Mouse (Mus musculus) kidney, embryonic 14.5 days (tissue): ENCODE measurements around the gene Susd6. TPM values are rescaled to one million over a fixed set of nuclear protein-coding genes. Genes with fewer than 3 reads are reported as not detected.

Source experiments
- ATAC-seq: fragments of 200-750 bp; cut with Nextera tagmentation; 2 replicates; pipeline ENCODE4 v1.8.0; 2017; ENCODE audit warnings: moderate number of reproducible peaks, mild to moderate bottlenecking, moderate TSS enrichment, moderate library complexity; ENCODE audit not compliant: low FRiP score, low TSS enrichment
- H3K27ac ChIP-seq: fragments of 300-500 bp; sonication (generic); 2 replicates; pipeline ENCODE4 v1.5.1; 2014; ENCODE audit warnings: low read depth, mild to moderate bottlenecking, low read length, moderate library complexity, mixed read lengths
- H3K27me3 ChIP-seq: fragments of 300-500 bp; sonication (generic); 2 replicates; pipeline ENCODE4 v1.6.1; 2014; ENCODE audit warnings: mild to moderate bottlenecking, low read length; ENCODE audit not compliant: control insufficient read depth, insufficient read depth
- H3K36me3 ChIP-seq: fragments of 300-500 bp; sonication (generic); 2 replicates; pipeline ENCODE4 v1.6.1; 2014; ENCODE audit warnings: low read length, mixed read lengths; ENCODE audit not compliant: control insufficient read depth, insufficient read depth
- H3K4me1 ChIP-seq: fragments of 300-500 bp; sonication (generic); 2 replicates; pipeline ENCODE4 v1.6.1; 2014; ENCODE audit warnings: low read length, mixed read lengths; ENCODE audit not compliant: control insufficient read depth, insufficient read depth
- H3K4me2 ChIP-seq: fragments of 300-500 bp; sonication (generic); replicated peaks from 2 replicates; pipeline ENCODE4 v1.6.1; 2014; ENCODE audit warnings: low read depth, mild to moderate bottlenecking, low read length
- H3K4me3 ChIP-seq: fragments of 300-500 bp; sonication (generic); 2 replicates; pipeline ENCODE4 v1.5.1; 2014; ENCODE audit warnings: mild to moderate bottlenecking, low read length
- H3K9ac ChIP-seq: fragments of 300-500 bp; sonication (generic); 2 replicates; pipeline ENCODE4 v1.6.1; 2014; ENCODE audit warnings: low read depth, mild to moderate bottlenecking, low read length, moderate library complexity
- H3K9me3 ChIP-seq: fragments of 300-500 bp; sonication (generic); 2 replicates; pipeline ENCODE4 v1.6.1; 2016; ENCODE audit warnings: low read length; ENCODE audit not compliant: control insufficient read depth
- WGBS: fragments of 180-500 bp; shearing (Covaris S2); extraction: QIAGEN DNeasy Blood & Tissue Kit; methylation state at CpG from one replicate; pipeline ENCODE4 v1.1.7; 2014; 5-methylcytosine and 5-hydroxymethylcytosine counted together
- polyA plus RNA-seq: library from polyadenylated mRNA; unstranded; fragments of >200 nt; fragmentation: Nextera tagmentation; extraction: Ambion mirVana; gene quantifications from 2 replicates; pipeline ENCODE4 v1.2.1, GENCODE M21; 2014

Gene Susd6
- polyA plus RNA-seq, 1 experiment from 2014 or later = 15.6 TPM

DNA sequence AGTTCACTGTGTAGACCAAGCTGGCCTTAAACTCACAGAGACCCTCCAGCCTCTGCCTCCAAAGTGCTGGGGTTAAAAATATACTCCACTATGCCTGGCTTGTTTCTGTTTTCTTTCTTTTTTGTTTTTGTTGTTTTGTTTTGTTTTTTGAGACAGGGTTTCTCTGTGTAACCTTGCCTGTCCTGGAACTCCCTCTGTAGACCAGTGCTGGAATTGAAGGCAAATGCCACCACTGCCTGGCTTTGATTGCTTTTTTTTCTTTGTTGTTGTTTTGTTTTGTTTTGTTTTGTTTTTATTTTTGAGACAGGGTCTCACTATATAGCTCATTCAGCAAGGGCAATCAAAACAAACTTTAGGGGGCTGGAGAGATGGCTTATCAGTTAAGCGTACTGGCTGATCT, 11.1 kb downstream of the Susd6 start:
- Histone ChIP-seq H3K27me3 (no peaks in the 10 kb centered on the region), H3K27ac (no peak overlapping the region), H3K4me1 (peaks cover 9% of the 10 kb centered on the region; the same call in 1 of the 2 replicates), H3K36me3 (no peaks in the 10 kb centered on the region), H3K4me2 (no peak overlapping the region), H3K4me3 (no peak overlapping the region), H3K9ac (no peak overlapping the region), H3K9me3 (no peaks in the 10 kb centered on the region)
- WGBS = 100% methylated on average over 1 of the region's 1 CpGs
- no peak for ATAC-seq

DNA sequence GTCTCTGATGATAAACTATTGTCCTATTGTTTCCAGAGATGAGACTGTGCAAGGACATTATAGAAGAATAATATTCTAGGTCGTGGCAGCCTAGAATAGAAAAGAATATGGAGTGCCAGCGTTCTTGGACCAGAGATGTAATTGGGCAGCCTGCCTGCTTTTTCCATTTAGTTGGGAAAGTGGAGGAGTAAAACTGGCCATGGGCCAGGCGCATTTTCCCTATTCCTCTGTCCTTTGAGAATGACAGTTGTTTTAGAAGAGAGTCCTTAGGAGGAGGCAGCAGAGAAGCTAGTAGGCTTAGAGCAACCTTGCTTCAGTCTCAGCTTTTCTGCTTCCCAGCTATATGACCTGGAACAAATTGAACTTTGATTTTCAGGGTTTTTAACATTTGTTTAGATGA, 13.6 kb downstream of the Susd6 start:
- Histone ChIP-seq H3K27ac (no peak overlapping the region), H3K4me1 (peaks cover 13% of the 10 kb centered on the region; the same call in 1 of the 2 replicates), H3K4me3 (no peak overlapping the region), H3K9me3 (no peaks in the 10 kb centered on the region), H3K36me3 (no peaks in the 10 kb centered on the region), H3K4me2 (no peak overlapping the region), H3K9ac (no peak overlapping the region), H3K27me3 (no peaks in the 10 kb centered on the region)
- ATAC-seq = no peak
- WGBS = 68% methylated on average over 3 of the region's 3 CpGs

DNA sequence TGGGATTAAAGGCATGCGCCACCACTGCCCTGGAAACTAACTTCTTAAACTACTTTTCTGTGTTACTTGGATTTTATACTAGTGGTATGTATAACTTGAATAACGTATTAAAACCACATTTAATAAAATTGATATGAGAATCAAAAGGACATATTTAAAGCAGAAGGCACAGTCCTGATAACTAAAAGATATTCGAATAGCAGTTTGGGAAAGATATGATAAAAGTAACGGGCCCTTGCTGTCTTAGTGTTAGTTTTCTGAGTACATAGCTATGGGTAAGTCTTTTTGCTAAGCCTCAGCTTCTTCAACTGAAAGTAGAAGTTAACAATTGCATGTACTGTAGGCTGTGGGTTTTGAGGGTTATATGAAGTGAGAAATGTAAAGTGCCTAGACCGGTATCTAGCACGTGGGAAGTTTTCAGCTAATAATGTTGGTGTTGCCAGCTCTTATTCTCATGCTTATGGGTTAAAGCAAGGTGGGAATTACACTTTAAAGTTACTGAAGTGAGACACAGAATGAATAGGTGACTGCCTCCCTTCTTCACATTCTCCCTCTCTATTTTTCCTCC, 14.6 kb downstream of the Susd6 start:
- 91% methylated on average over 6 of the region's 6 CpGs for WGBS
- Histone ChIP-seq H3K4me1 (peaks cover 13% of the 10 kb centered on the region; the same call in 1 of the 2 replicates), H3K27ac (no peak overlapping the region)

DNA sequence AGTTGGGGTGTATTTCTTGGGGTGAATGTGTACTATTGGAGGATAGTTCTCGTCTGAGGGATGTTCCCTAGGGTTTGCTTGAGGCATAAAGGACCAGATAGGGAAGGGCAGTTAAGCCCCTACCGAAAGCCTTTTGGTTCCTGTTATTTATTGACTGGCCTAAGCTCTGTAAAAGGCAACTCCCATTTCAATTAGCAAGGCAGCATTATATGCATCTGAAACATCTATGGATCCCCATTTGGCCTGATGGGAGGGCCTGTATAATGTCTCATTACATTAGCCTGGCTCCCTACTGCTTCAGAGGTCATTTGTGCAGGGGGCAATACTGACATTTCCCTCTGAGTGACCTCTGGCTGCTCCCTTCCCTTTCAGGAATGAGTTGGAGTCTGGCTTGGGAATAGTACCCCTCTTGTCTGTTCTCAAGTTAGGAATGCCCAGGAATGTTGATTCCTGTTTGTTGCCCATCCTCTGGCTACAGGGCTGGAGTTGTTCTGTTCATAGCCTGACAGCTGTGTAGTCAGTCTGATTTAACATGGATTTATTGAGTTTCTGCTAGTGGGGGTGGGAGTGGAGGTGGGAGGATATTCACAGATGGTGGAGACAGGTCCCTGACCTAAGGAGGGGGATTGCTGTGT, 17.3 kb downstream of the Susd6 start:
- Histone ChIP-seq H3K4me2 (no peak overlapping the region), H3K36me3 (no peaks in the 10 kb centered on the region), H3K4me3 (no peak overlapping the region), H3K4me1 (peaks cover 13% of the 10 kb centered on the region; the same call in 1 of the 2 replicates), H3K27ac (no peak overlapping the region), H3K27me3 (no peaks in the 10 kb centered on the region), H3K9ac (no peak overlapping the region), H3K9me3 (no peaks in the 10 kb centered on the region)
- no peak for ATAC-seq
- WGBS = 32% methylated on average over 2 of the region's 2 CpGs

More for the DNA sequence above, 14.6 kb downstream of the Susd6 start:
- no peak overlapping the region for H3K4me3 ChIP-seq
- no peaks in the 10 kb centered on the region for H3K36me3 ChIP-seq
- no peaks in the 10 kb centered on the region for H3K9me3 ChIP-seq
- no peak overlapping the region for H3K4me2 ChIP-seq
- H3K9ac ChIP-seq = no peak overlapping the region
- no peaks in the 10 kb centered on the region for H3K27me3 ChIP-seq
- no peak for ATAC-seq

DNA sequence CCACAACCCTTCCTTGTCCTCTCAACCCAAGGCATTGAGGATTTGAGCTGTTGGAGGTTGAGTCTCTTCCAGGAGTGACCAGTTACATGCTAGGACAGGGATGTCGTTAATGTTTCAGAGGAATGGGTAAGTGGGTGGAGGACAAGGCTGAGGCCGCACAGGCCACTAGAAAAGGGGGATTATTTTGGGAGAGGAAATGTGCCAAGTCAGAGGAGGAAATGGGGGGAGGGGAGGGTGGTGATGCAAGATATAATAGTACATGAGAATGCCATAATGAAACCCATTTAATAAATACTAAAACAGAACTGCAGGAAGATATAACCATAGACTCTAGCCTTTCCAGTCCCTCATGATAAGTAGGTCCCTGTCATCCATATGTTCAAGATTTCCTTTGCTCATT, 19.7 kb downstream of the Susd6 start:
- no peak for ATAC-seq
- Histone ChIP-seq H3K4me3 (no peak overlapping the region), H3K9ac (no peak overlapping the region), H3K4me2 (no peak overlapping the region), H3K4me1 (peaks cover 4% of the 10 kb centered on the region; the same call in 1 of the 2 replicates), H3K27ac (no peak overlapping the region), H3K27me3 (no peaks in the 10 kb centered on the region), H3K36me3 (no peaks in the 10 kb centered on the region), H3K9me3 (no peaks in the 10 kb centered on the region)
- WGBS = 77% methylated on average over 2 of the region's 2 CpGs

DNA sequence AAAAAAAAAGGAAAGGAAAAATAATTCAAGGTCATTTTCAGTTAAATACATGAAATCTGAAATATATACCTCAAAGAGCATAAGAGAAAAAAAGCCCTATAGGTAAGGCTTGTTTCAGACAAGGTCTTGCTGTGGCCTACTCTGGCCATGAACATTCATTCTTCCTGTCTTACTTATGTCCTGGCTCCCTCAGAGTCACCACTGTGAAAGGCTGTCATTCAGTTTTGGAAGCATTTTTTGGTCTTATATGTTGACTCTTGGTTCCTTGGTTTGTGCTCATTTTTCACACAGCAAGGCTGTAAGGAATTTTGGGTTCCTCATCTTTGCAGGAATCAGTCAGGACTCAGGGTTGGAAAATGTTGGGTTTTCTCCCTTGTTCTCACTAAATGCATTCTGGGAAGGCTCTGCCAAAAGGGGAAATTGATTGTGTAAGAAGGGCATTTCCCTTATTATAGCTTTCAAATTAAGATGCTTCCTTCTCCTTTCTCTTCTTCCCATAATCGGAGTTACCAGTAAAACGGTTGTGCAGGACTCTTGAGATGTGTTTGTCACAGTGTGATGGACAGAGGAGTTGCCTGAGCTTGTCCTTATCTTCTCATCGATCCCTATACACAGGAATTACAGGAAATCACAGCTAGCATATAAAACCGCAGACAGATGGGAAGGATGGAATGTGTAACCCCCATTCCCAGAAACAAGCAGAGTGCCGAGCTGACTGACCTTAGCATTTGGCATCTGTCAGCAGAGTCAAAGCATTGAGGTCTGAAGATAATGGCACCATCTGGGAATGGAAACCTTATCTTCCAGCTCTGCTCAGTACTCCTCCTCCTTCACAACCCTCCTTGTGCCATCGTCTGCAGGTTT, 21.6 kb downstream of the Susd6 start:
- 46% methylated on average over 6 of the region's 6 CpGs for WGBS
- H3K4me3 ChIP-seq = no peak overlapping the region
- no peaks in the 10 kb centered on the region for H3K36me3 ChIP-seq
- no peak overlapping the region for H3K4me2 ChIP-seq
- H3K27me3 ChIP-seq = no peaks in the 10 kb centered on the region
- no peak overlapping the region for H3K27ac ChIP-seq
- no peak overlapping the region for H3K9ac ChIP-seq
- H3K4me1 ChIP-seq = peaks cover 6% of the 10 kb centered on the region; the same call in 1 of the 2 replicates
- ATAC-seq = no peak
- no peaks in the 10 kb centered on the region for H3K9me3 ChIP-seq

DNA sequence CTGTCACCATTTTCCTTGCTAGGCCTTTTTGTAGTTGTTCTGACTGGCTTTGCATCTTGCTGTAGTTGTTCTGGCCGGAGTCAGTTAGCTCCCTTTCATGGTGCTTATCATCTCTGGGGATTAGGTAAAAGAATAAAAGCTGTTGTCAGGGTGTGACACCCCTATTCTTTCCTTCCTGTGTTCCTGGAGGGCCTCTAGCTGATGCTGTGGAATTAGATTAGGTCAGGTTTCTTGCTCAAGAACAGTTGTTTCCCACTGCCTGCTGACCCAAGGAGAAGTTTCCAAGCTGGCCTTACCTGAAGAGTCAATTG, 22.2 kb downstream of the Susd6 start:
- Histone ChIP-seq H3K4me2 (no peak overlapping the region), H3K36me3 (no peaks in the 10 kb centered on the region), H3K27ac (no peak overlapping the region), H3K9ac (no peak overlapping the region), H3K27me3 (no peaks in the 10 kb centered on the region), H3K4me1 (peaks cover 6% of the 10 kb centered on the region; the same call in 1 of the 2 replicates), H3K4me3 (no peak overlapping the region), H3K9me3 (no peaks in the 10 kb centered on the region)
- no peak for ATAC-seq
- 83% methylated on average over 1 of the region's 1 CpGs for WGBS

DNA sequence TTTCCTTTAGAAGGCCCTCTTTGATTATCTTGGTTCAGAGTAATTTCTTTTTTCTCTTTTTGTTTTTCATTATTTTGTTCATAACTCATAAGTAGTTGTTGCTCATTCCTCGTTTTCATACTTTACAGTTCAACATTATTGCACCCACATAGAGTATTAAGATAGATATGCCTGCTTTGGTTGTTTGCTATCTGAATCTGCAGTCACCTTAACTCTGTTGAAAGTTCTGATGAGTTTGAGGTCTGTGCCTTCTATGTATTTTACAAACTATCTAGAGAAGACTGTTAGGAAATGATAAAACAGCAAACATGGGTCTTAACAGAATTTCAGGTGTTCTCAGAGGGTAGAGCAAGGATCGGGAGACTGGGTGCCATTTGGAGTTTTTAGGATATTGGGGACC, 23.1 kb downstream of the Susd6 start:
- 0 out of 2 replicates have a peak, but pooled peaks cover 2% of the 10 kb centered on the region for H3K4me1 ChIP-seq
- H3K27me3 ChIP-seq = no peaks in the 10 kb centered on the region
- no peaks in the 10 kb centered on the region for H3K36me3 ChIP-seq
- H3K9ac ChIP-seq = no peak overlapping the region
- 95% methylated on average over 2 of the region's 2 CpGs for WGBS
- no peaks in the 10 kb centered on the region for H3K9me3 ChIP-seq
- H3K4me3 ChIP-seq = no peak overlapping the region
- ATAC-seq = no peak
- H3K27ac ChIP-seq = no peak overlapping the region
- no peak overlapping the region for H3K4me2 ChIP-seq

DNA sequence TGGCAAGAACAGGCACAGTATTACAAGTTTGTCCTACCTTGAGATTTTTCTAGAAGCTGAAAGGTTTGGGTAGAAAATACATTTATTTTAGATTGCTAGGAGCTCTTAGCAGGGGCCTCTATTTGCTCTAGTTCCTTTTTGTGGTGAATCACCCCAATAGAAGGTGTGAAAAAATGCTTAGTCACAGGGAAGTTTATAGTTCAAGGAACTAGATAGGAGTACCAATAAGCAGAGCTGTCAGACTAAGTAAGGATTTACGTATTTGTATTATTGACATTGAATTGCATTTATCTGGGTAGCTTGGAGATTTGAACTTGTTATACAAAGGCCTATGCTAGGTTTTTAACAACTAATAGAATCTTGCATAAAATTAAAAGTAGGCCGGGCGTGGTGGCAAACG, 23.6 kb downstream of the Susd6 start:
- H3K4me2 ChIP-seq = no peak overlapping the region
- no peak overlapping the region for H3K4me3 ChIP-seq
- no peaks in the 10 kb centered on the region for H3K9me3 ChIP-seq
- 0 out of 2 replicates have a peak, but pooled peaks cover 2% of the 10 kb centered on the region for H3K4me1 ChIP-seq
- H3K27me3 ChIP-seq = no peaks in the 10 kb centered on the region
- H3K27ac ChIP-seq = no peak overlapping the region
- 94% methylated on average over 4 of the region's 4 CpGs for WGBS
- ATAC-seq = no peak
- no peaks in the 10 kb centered on the region for H3K36me3 ChIP-seq
- no peak overlapping the region for H3K9ac ChIP-seq
